Comparison of ENCODE assay signal across 23 mouse cellular contexts in the genomic region with DNA sequence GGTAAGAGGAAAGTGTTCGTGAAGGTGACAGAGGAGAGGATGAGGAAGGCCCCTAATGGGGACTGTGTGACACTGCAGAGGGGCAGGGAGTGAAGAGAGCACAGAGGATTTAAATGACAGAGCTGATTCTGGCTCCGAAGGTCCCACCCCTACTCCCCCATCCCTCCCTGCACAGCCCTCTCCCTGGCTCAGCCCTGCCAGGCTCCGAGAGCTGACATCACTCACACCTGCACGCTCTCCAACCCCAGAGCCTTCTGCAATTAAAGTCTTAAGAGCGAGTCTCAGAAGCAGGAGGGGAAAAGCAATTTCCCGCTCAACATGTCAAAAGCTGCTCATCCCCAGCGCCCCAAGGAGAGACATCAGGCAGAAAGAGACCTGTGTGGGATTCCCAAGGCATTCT. TPM values are rescaled to one million over a fixed set of nuclear protein-coding genes. Genes with fewer than 3 reads are reported as not detected.
DNase-seq lines count a peak whose midpoint lies in the region; ATAC-seq lines count a peak whose summit lies in the region.
"Had no signal": no experiment of that assay in that cellular context is flagged by ENCODE, and none has a peak within 500 bp of the region (broad histone marks: within the 10 kb centered on the region; RNA-seq: fewer than 3 reads in every experiment).

No protein-coding gene starts in this region.

- 19% methylated on average over 7 of the region's 7 CpGs for WGBS in heart, embryonic 10.5 days
- WGBS in midbrain, embryonic 10.5 days: 23% methylated on average over 7 of the region's 7 CpGs
- WGBS in midbrain, embryonic 14.5 days: 18% methylated on average over 7 of the region's 7 CpGs
- 18% methylated on average over 7 of the region's 7 CpGs for WGBS in forebrain, embryonic 15.5 days

- no peaks in the 10 kb centered on the region for H3K36me3 ChIP-seq in heart, embryonic 10.5 days
- no peaks in the 10 kb centered on the region for H3K36me3 ChIP-seq in midbrain, embryonic 10.5 days
- no peaks in the 10 kb centered on the region for H3K36me3 ChIP-seq in midbrain, embryonic 14.5 days (ENCODE audit: control insufficient read depth, insufficient read depth, low read length)
- H3K36me3 ChIP-seq in forebrain, embryonic 15.5 days: no peaks in the 10 kb centered on the region
- H3K36me3 ChIP-seq: G1E; limb, embryonic 15.5 days had no signal

- H3K9ac ChIP-seq in midbrain, embryonic 14.5 days (replicated peaks; ENCODE audit: low read length): no peak overlapping the region
- 0 out of 2 replicates have a peak overlapping the region, but pooled peaks have one; percentile 2 for H3K9ac ChIP-seq in forebrain, embryonic 15.5 days (replicated peaks)
- H3K9ac ChIP-seq: limb, embryonic 15.5 days; liver, embryonic 14.5 days; lung, embryonic 14.5 days had no signal

- peaks cover 62% of the 10 kb centered on the region for H3K27me3 ChIP-seq in heart, embryonic 10.5 days (ENCODE audit: insufficient read depth, poor library complexity, severe bottlenecking)
- peaks cover 49% of the 10 kb centered on the region for H3K27me3 ChIP-seq in midbrain, embryonic 10.5 days (ENCODE audit: low read depth, poor library complexity, severe bottlenecking)
- H3K27me3 ChIP-seq in midbrain, embryonic 14.5 days (ENCODE audit: control insufficient read depth, insufficient read depth, low read length): no peaks in the 10 kb centered on the region
- no peaks in the 10 kb centered on the region for H3K27me3 ChIP-seq in forebrain, embryonic 15.5 days
- H3K27me3 ChIP-seq: limb, embryonic 15.5 days had no signal

- H3K4me3 ChIP-seq in heart, embryonic 10.5 days: no peak overlapping the region
- no peak overlapping the region for H3K4me3 ChIP-seq in midbrain, embryonic 10.5 days
- H3K4me3 ChIP-seq in midbrain, embryonic 14.5 days (replicated peaks; ENCODE audit: low read depth, low read length): no peak overlapping the region
- no peak overlapping the region for H3K4me3 ChIP-seq in forebrain, embryonic 15.5 days
- H3K4me3 ChIP-seq: limb, embryonic 15.5 days had no signal

- no peaks in the 10 kb centered on the region for H3K9me3 ChIP-seq in heart, embryonic 10.5 days
- no peaks in the 10 kb centered on the region for H3K9me3 ChIP-seq in midbrain, embryonic 10.5 days (replicated peaks)
- no peaks in the 10 kb centered on the region for H3K9me3 ChIP-seq in midbrain, embryonic 14.5 days (ENCODE audit: control insufficient read depth, low read length)
- no peaks in the 10 kb centered on the region for H3K9me3 ChIP-seq in forebrain, embryonic 15.5 days
- H3K9me3 ChIP-seq: limb, embryonic 15.5 days had no signal

- peak overlapping the region; percentile 23 for H3K27ac ChIP-seq in heart, embryonic 10.5 days
- peak overlapping the region; percentile 2; the same call in 1 of the 2 replicates for H3K27ac ChIP-seq in midbrain, embryonic 10.5 days (replicated peaks)
- no peak overlapping the region for H3K27ac ChIP-seq in midbrain, embryonic 14.5 days (replicated peaks; ENCODE audit: low read depth, low read length)
- H3K27ac ChIP-seq in forebrain, embryonic 15.5 days (replicated peaks): 0 out of 2 replicates have a peak overlapping the region, but pooled peaks have one; percentile 34
- H3K27ac ChIP-seq: limb, embryonic 15.5 days; liver, embryonic 14.5 days had no signal

- no peak for ATAC-seq in midbrain, embryonic 14.5 days (ENCODE audit: low FRiP score, low TSS enrichment)
- ATAC-seq in forebrain, embryonic 15.5 days (replicated peaks): peak; percentile 57; the same call in 1 of the 2 replicates
- ATAC-seq: inflammation-experienced regulatory T-cells, adult 6 months had no signal

- no peak overlapping the region for H3K4me2 ChIP-seq in midbrain, embryonic 14.5 days (ENCODE audit: low read length)
- H3K4me2 ChIP-seq in forebrain, embryonic 15.5 days (replicated peaks): no peak overlapping the region
- H3K4me2 ChIP-seq: limb, embryonic 15.5 days; lung, embryonic 14.5 days had no signal

- peaks cover 27% of the 10 kb centered on the region for H3K4me1 ChIP-seq in heart, embryonic 10.5 days
- peaks cover 29% of the 10 kb centered on the region for H3K4me1 ChIP-seq in midbrain, embryonic 10.5 days
- H3K4me1 ChIP-seq in midbrain, embryonic 14.5 days (ENCODE audit: control insufficient read depth, insufficient read depth, low read length): 0 out of 2 replicates have a peak, but pooled peaks cover 5% of the 10 kb centered on the region
- peaks cover 13% of the 10 kb centered on the region; the same call in 1 of the 2 replicates for H3K4me1 ChIP-seq in forebrain, embryonic 15.5 days

- intact Hi-C loops in heart, postnatal 36 days (cut with DNase I): no loop called here

- no peak for DNase-seq in heart, embryonic 10.5 days (ENCODE audit: low spot score)
- no peak for DNase-seq in heart, postnatal 36 days
- no peak for DNase-seq in midbrain, embryonic 10.5 days (ENCODE audit: low spot score)
- DNase-seq in midbrain, embryonic 14.5 days: no peak
- DNase-seq in brain, adult 2 months (ENCODE audit: low read depth, low spot score): peak; percentile 61
- no peak for DNase-seq in thymus, postnatal 10 days (ENCODE audit: low spot score in 2 of 2)
- DNase-seq: adrenal gland, adult 8-10 months; B cell, adult 2 months; cerebellum, adult 2 months; gastrocnemius, postnatal 14 days; heart, adult 18-20 months; heart, postnatal 4 days; kidney, adult 18-20 months; kidney, postnatal 4 days; lung, embryonic 14.5 days; retina, postnatal 1 day; right cerebral cortex, postnatal 25 days; thymus, postnatal 25 days had no signal

RNA-seq across cellular contexts. Expression of a gene that starts 32.9 kb away (rescaled TPM):
- 8.9 and 9.0 TPM in 2 replicates for polyA plus RNA-seq in heart, embryonic 10.5 days (2016; fragmentation: Nextera tagmentation; extraction: Ambion mirVana)
- total RNA-seq in heart, postnatal 36 days (2021): 10 to 100 TPM; 11.5 to 13.6 TPM
- polyA plus RNA-seq in midbrain, embryonic 10.5 days (2016; fragmentation: Nextera tagmentation; extraction: Ambion mirVana): 5.1 and 7.1 TPM in 2 replicates
- polyA plus RNA-seq in midbrain, embryonic 14.5 days (2014; fragmentation: Nextera tagmentation; extraction: Ambion mirVana): 19.0 and 19.3 TPM in 2 replicates
- polyA plus RNA-seq in forebrain, embryonic 15.5 days (2015; fragmentation: Nextera tagmentation; extraction: Ambion mirVana): 15.5 and 16.5 TPM in 2 replicates
- total RNA-seq: G1E had no signal
